Comparison of ENCODE assay signal across 10 mouse cellular contexts in the genomic region with DNA sequence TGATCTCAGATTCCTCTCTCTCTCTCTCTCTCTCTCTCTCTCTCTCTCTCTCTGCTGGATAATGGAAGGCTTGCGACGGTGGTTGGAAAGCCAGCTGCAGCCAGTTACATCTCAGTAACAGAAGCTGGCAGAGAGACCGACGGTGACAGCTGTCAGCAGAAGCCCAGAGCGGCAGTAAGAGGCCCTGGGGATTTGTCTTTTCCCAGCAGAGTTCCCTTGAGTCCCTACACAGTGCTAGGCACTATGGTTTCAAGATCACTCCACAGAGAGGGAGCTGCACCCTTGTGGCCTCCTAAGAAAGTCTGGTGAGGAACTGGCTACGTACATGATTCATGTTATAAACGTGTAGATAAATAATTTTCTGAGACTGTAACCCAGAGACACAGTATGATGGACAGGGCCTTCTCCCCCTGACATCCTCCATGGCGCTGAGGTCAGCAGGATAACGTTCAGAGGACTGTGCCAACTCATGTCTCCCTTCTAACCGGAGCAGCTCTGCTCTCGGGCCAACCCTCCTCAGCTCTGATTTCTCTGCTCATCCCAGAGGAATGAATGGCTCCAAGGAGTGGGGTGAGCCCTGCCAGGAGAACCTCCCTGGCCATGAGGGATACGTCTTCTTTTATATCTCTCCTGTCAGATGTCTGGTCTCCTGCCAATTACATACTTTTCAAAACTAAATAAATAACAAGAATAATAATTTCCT.
DNase-seq lines count a peak whose midpoint lies in the region; ATAC-seq and TF ChIP-seq lines count a peak whose summit lies in the region.
"Had no signal": no experiment of that assay in that cellular context is flagged by ENCODE, and none has a peak within 500 bp of the region (broad histone marks: within the 10 kb centered on the region; RNA-seq: fewer than 3 reads in every experiment).

No protein-coding gene starts in this region.

- DNase-seq in adrenal gland, postnatal 14 days = peak; percentile 54
- DNase-seq in adrenal gland, adult 2 months = no peak
- peak; percentile 70 for DNase-seq in kidney, postnatal 0 days (ENCODE audit: low spot score)
- no peak for DNase-seq in kidney, adult 9 months
- DNase-seq in heart, postnatal 14 days = peak; percentile 36 to 51
- peak; percentile 4 for DNase-seq in ovary, postnatal 10 days (ENCODE audit: low spot score)
- no peak for DNase-seq in c-Kit-positive CD71-positive TER-119-positive erythroid progenitor cells, embryonic 14.5 days (ENCODE audit: low spot score)
- no peak for DNase-seq in left cerebral cortex, adult 18-20 months (ENCODE audit: low spot score in 2 of 2)

- no peak overlapping the region for H3K4me2 ChIP-seq in kidney, postnatal 0 days (ENCODE audit: low read length)
- H3K4me2 ChIP-seq: neural tube, embryonic 13.5 days had no signal

- intact Hi-C loops in heart, postnatal 14 days (cut with DNase I) = no loop called here

- H3K27me3 ChIP-seq in kidney, postnatal 0 days (ENCODE audit: insufficient read depth, low read length) = no peaks in the 10 kb centered on the region
- H3K27me3 ChIP-seq: neural tube, embryonic 13.5 days had no signal

- no peak; the same call in 1 of the 2 replicates for ATAC-seq in kidney, postnatal 0 days (replicated peaks; ENCODE audit: low FRiP score, low read depth)

- no peaks in the 10 kb centered on the region for H3K9me3 ChIP-seq in kidney, postnatal 0 days (replicated peaks; ENCODE audit: low read length)
- H3K9me3 ChIP-seq: neural tube, embryonic 13.5 days had no signal

- no peak overlapping the region for H3K27ac ChIP-seq in kidney, postnatal 0 days
- H3K27ac ChIP-seq: neural tube, embryonic 13.5 days had no signal

- no peaks in the 10 kb centered on the region for H3K36me3 ChIP-seq in kidney, postnatal 0 days (ENCODE audit: insufficient read depth, low read length)
- H3K36me3 ChIP-seq: neural tube, embryonic 13.5 days had no signal

- H3K4me3 ChIP-seq in kidney, postnatal 0 days (replicated peaks; ENCODE audit: low read depth, low read length) = no peak overlapping the region
- H3K4me3 ChIP-seq: erythroblast, embryonic 14.5 days; neural tube, embryonic 13.5 days had no signal

- no peak overlapping the region for H3K9ac ChIP-seq in kidney, postnatal 0 days (ENCODE audit: low read depth, low read length)
- H3K9ac ChIP-seq: neural tube, embryonic 13.5 days had no signal

- WGBS in kidney, postnatal 0 days = 27% methylated on average over 12 of the region's 12 CpGs

- H3K4me1 ChIP-seq in kidney, postnatal 0 days (replicated peaks; ENCODE audit: insufficient read depth, low read length) = peaks cover 5% of the 10 kb centered on the region; the same call in 1 of the 2 replicates

- no peak for TF ChIP-seq CTCF in kidney, postnatal 0 days (IDR thresholded peaks at IDR 0.05; ENCODE audit: low read depth)

Comparison
In these comparisons a context has a peak if more than half of its experiments do, and no peak if none do; other contexts are left out.
1. DNase-seq: peak in adrenal gland, postnatal 14 days (single experiment), kidney, postnatal 0 days (single experiment), heart, postnatal 14 days (2 of 2) and ovary, postnatal 10 days (single experiment); none in adrenal gland, adult 2 months (single experiment), kidney, adult 9 months (single experiment), c-Kit-positive CD71-positive TER-119-positive erythroid progenitor cells, embryonic 14.5 days (single experiment) and left cerebral cortex, adult 18-20 months (0 of 2).